In the genomic region with DNA sequence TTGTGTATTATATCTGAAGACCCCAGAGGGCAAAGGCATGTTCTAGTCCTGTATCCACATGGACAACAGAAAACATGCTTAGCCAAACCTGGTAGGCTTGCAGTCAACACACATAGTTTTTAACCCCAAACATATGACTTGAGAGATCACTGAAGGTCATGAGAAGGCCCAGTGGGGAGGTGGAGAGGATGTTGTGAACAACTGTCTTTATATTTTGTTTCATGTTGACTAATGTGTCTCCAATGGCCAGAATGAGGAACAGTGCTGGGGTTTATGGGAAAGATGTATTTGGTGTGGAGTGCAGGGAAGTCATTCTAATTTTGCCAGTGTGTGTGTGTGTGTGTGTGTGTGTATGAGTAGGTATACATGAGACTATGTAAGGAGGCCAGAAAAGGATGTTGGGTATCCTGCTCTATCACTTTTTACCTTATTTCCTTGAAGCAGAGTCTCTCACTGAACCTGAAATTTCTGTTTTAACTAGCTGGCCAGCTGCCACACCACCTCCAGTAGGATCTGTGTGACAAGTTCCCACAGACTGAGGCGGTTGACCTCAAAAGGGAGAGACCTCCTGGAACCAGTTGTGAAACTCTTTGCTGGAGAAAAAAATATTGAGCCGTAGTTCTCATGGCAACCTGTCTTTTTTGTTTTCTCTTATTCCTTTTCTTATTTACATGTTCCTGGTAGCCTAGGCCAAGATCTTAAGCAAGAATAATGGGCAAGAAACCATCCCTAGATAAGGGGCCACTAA, we compare ENCODE assay signal across 12 mouse cellular contexts. TPM values are rescaled to one million over a fixed set of nuclear protein-coding genes. Genes with fewer than 3 reads are reported as not detected.
DNase-seq lines count a peak whose midpoint lies in the region.
"Had no signal": no experiment of that assay in that cellular context is flagged by ENCODE, and none has a peak within 500 bp of the region (broad histone marks: within the 10 kb centered on the region; RNA-seq: fewer than 3 reads in every experiment).

No protein-coding gene starts in this region.

- peak; percentile 52 to 71 for DNase-seq in kidney, postnatal 25 days
- no peak for DNase-seq in kidney, adult 11 months
- DNase-seq in brain, adult 2 months (ENCODE audit: low read depth, low spot score), result peak; percentile 16
- peak; percentile 46 to 48 for DNase-seq in heart, adult 9 months (ENCODE audit: low spot score in 2 of 2)
- peak; percentile 79 for DNase-seq in ovary, adult 18-20 months (ENCODE audit: low spot score)
- no peak for DNase-seq in cerebellum, postnatal 4 days (ENCODE audit: low spot score in 2 of 2)
- no peak for DNase-seq in frontal cortex, adult 2 months (ENCODE audit: extremely low spot score in 1 of 2, low spot score in 1 of 2)
- DNase-seq in layer of hippocampus, postnatal 25 days (ENCODE audit: extremely low spot score in 1 of 2, low spot score in 1 of 2), result no peak
- DNase-seq: embryo, embryonic 11 days had no signal

RNA-seq across cellular contexts. Expression of a gene that starts 2.6 kb away (rescaled TPM):
- polyA plus RNA-seq in frontal cortex, adult 2 months (2012; rRNA removed), result 0.02 and 0.19 TPM in 2 replicates
- total RNA-seq in layer of hippocampus, postnatal 25 days (2021), result under 1 TPM in 1 of 2 experiments, not detected in 1; 0.21 TPM

RNA-seq across cellular contexts. Expression of a gene that starts 12.4 kb away (rescaled TPM):
- 0.06 TPM in 2 replicates for polyA plus RNA-seq in frontal cortex, adult 2 months (2012; rRNA removed)
- total RNA-seq in layer of hippocampus, postnatal 25 days (2021), result not detected
- total RNA-seq: left cerebral cortex, postnatal 25 days had no signal
- polyA plus RNA-seq: hindbrain, embryonic 15.5 days; neural tube, embryonic 13.5 days had no signal

RNA-seq across cellular contexts. Expression of a gene that starts 18.6 kb away (rescaled TPM):
- 1.9 and 2.6 TPM in 2 replicates for polyA plus RNA-seq in frontal cortex, adult 2 months (2012; rRNA removed)
- 1 to 10 TPM; 2.7 to 4.0 TPM for total RNA-seq in layer of hippocampus, postnatal 25 days (2021)

RNA-seq across cellular contexts. Expression of a gene that starts 23.8 kb away (rescaled TPM):
- not detected in 2 replicates for polyA plus RNA-seq in frontal cortex, adult 2 months (2012; rRNA removed)
- not detected for total RNA-seq in layer of hippocampus, postnatal 25 days (2021)
- total RNA-seq: left cerebral cortex, postnatal 25 days had no signal
- polyA plus RNA-seq: hindbrain, embryonic 15.5 days; neural tube, embryonic 13.5 days had no signal

RNA-seq across cellular contexts. Expression of a gene that starts 53.2 kb away (rescaled TPM):
- polyA plus RNA-seq in frontal cortex, adult 2 months (2012; rRNA removed), result 56.1 and 61.2 TPM in 2 replicates
- 10 to 100 TPM; 26.9 to 33.9 TPM for total RNA-seq in layer of hippocampus, postnatal 25 days (2021)

Comparison
In these comparisons a context has a peak if more than half of its experiments do, and no peak if none do; other contexts are left out.
1. DNase-seq: peak in kidney, postnatal 25 days (2 of 2), brain, adult 2 months (single experiment), heart, adult 9 months (2 of 2) and ovary, adult 18-20 months (single experiment); none in kidney, adult 11 months (single experiment), cerebellum, postnatal 4 days (0 of 2), frontal cortex, adult 2 months (0 of 2) and layer of hippocampus, postnatal 25 days (0 of 2).